Mouse (Mus musculus): ENCODE measurements around the gene Tsc1.

Tsc1 gene

DNA sequence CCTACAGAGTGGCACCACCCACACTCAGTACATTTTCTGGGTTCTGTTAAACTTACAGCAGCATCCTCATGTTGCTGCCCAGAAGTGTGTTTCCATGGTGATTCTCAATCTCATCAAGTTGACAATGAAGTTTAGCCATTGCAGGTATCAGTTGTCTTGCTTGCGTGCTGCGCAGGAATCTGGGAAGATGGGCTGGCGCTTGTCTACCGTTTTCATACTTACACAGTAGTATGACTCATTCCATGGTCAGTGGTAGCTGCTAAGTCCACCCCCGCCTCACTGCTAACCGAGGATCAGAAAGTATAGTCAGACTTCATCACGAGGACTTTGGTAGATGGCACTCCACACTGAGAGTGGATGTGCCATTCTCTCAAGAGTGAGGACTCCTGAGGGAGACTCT lies 12.3 kb downstream of the Tsc1 start:
- DNase-seq, result no peak

DNA sequence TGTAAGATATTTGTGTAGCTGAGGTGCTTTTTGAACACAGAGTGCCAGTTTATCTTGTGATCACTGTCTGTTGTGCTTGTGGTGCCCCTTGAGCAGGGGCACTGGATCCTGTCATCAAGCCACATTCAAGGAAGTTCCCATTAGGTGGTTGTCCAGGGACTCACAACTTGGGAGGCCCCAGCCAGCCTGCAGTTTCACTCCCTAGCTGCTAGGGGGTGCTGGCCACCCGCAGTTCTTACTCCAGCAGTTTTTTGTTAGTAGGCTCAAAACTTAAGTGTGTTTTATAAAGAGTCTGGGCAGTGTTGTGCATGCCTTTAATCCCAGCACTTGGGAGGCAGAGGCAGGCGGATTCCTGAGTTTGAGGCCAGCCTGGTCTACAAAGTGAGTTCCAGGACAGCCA lies 13.3 kb downstream of the Tsc1 start:
- peak; percentile 27 for DNase-seq

DNA sequence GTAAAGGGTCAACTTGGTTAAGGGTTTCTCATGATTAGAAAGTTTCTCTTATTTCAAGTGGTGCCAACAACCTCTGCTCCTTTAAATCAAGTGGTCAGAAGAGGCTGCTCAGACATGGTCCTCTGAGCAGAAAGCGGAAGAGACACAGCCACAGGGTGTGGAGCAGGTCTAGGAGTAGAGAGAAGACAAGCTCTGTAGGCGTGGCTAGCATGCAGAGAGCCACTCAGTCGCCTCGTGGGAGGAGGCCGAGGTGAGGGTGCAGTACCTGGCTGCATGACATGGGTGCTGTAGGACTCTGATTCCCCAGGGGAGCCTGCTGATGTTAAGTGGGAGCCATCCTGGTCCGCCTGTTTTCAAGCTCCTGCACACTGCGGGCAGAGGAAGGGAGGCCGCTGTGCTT lies 15.2 kb downstream of the Tsc1 start:
- no peak for DNase-seq

DNA sequence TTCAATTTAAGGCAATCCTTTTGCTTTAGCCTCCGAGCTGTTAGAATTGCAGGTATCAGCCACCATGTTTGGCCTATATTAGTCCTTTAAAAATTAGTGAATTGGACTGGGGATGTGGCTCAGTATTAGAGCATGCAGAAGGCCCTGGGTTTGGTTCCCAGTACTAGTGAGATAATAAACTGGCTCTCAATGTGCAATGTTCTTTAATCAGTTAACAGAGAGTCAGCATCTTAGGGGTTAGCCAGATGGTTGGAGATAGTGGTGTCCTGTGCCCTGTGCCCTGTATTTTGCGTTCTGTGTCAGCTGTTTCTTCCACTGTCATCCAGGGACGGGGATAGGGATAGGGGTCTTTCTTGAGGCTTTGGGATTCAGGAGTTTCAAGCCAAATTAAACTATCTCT lies 21.9 kb downstream of the Tsc1 start:
- no peak for DNase-seq

DNA sequence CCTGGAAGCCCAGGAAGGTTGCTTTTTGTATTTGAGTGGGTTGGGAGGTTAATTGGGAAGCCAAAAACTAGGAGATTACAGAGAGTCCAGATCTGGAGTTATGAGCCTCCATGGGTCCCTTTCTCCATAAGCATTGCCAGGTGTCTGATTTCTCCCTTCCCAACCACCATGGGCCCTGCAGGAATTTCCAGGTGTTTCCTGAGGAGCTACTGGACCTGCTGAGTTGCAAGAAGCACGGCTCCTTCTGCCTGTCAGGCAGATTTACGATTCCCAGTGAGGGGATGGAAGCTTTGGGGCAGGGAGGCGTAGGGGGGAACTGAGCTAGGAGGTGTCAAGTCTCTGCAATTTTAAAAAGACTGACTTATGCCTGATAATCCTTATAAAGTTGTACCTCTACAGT lies 24.8 kb downstream of the Tsc1 start:
- DNase-seq, result no peak

DNA sequence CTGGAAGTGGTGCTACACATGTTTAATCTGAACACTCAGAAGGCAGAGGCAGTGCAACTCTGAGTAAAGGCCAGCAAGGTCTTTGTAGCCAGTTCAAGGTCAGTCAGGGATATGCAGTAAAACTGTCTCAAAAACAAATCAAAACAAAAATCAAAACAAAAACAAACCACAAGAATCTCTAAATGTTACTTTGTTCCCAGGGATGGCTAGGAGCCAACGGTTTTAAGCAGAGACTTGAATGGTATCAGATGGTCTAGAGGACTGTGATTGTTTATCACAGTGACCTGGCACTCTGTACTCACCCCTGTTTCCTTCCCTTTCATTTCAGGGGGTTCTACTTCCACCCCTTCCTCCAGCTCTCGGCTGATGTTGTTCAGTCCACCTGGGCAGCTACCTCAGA lies 30.4 kb downstream of the Tsc1 start:
- DNase-seq, result no peak

DNA sequence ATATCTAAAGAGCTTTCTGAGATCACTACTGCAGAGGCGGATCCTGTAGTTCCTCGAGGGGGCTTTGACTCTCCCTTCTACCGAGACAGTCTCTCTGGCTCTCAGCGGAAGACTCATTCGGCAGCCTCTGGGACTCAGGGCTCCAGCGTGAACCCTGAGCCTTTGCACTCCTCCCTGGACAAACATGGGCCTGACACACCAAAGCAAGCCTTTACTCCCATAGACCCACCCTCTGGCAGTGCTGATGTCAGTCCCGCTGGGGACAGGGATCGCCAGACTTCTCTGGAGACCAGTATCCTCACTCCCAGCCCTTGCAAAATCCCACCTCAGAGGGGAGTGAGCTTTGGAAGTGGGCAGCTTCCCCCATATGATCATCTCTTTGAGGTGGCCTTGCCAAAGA lies 35.0 kb downstream of the Tsc1 start:
- DNase-seq, result no peak

DNA sequence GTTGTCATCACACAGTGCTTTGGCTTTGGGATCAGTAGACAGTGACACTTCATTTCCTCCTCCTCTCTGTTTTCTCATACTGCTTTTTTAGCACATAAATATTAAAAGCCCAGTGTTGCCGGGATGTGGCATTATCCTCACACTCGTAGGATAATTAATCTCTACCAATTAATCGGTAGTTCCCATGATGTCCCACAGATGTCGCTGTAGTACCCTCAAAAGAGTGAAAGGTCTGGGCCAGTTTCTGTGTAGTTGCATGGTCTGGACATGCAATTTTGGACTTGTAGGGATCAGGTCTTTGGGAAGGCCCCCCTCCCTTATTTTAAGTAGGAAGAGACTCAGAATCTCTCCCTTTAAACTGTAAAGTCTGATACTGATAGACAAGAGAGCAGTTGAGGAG lies 39.7 kb downstream of the Tsc1 start:
- DNase-seq, result peak; percentile 72

DNA sequence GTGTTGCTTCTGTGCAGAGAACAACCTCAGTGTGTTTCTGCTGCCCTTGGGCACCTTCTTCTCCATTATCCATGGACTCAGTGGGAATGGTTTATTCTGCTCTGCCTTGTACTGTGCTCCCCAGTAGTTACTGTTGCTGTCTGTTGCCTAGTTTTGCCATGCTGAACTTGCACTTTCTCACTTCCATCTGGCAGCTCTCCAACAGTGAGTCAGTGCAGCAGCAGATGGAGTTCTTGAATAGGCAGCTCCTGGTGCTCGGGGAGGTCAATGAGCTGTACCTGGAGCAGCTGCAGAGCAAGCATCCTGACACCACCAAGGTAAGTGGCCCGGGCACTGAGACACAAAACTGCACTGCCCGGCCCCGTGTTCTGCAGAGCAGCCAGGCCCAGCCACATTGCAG lies 40.7 kb downstream of the Tsc1 start:
- no peak for DNase-seq

DNA sequence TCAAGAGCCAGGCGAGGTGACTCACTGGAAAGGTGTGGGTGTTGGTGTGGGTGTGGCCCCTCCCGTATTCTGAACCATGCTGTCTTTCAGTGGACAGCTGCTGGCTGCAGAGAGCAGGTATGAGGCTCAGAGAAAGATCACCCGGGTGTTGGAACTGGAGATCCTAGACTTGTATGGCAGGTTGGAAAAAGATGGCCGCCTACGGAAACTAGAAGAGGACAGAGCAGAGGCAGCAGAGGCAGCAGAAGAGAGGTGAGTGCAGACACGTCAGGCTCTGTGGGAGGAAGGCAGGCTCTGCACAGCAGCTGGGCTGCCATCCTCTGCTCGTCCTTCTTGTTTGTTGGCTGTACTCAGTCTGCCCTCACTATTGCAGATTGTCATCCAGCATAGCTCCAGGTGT lies 44.9 kb downstream of the Tsc1 start:
- DNase-seq, result no peak

DNA sequence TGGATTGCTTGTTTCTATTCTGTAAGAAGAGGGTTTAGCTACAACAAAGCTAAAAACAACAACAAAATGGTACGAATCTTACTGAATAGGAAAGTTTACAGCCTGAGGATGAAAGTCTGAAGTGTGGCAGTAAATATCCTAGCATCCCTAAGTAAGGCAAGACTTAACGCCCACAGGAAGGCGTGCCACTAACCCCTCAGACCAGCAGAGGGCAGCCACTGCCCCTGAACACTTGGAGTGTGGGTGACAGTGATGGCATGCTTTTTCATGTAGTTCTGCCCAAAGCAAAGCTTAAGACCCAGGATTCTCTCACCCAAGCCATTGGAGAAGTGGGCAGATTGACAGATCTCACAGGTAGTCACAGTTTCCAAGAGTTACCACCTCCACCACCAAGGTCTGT lies 47.4 kb downstream of the Tsc1 start:
- peak; percentile 57 for DNase-seq

DNA sequence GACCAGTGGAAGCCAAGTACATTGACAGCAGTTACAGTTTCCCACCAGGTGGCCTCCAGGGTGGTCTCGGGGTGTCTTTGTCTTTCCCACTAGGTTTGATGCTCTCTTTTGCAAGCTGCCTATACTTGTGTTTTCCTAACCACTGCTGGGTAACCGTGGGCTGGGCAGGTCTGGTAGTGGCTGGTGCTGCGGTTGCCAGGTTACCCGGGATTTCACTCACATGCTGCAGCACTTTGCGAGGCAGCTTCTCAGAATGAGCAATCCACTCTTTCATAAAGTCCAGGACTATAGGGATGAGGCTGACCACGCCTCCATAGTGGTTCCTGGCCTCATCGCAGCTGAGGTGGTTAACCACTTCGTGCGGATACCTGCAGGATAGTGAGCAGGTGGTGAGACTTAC lies 51.7 kb downstream of the Tsc1 start:
- DNase-seq, result no peak

DNA sequence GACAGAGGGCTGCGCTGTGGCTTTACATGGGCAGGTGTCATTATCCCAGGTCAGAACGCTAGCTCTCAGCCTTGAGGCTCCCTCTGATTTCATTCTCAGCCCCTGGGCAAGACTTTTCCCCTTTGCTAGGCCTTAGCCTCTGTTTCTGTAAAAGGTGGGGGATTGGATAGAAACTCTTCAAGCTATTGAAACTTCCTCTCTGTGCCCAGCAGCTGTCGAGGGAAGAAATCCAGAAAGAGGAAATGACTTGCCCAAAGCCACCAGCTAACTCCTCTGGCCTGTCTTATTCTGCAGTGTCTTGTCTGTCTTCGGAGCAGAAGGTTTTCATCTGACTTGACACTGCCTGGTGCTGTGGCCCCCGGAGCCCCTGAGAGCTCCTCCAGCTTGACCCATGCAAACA lies 57.5 kb downstream of the Tsc1 start:
- DNase-seq, result no peak

DNA sequence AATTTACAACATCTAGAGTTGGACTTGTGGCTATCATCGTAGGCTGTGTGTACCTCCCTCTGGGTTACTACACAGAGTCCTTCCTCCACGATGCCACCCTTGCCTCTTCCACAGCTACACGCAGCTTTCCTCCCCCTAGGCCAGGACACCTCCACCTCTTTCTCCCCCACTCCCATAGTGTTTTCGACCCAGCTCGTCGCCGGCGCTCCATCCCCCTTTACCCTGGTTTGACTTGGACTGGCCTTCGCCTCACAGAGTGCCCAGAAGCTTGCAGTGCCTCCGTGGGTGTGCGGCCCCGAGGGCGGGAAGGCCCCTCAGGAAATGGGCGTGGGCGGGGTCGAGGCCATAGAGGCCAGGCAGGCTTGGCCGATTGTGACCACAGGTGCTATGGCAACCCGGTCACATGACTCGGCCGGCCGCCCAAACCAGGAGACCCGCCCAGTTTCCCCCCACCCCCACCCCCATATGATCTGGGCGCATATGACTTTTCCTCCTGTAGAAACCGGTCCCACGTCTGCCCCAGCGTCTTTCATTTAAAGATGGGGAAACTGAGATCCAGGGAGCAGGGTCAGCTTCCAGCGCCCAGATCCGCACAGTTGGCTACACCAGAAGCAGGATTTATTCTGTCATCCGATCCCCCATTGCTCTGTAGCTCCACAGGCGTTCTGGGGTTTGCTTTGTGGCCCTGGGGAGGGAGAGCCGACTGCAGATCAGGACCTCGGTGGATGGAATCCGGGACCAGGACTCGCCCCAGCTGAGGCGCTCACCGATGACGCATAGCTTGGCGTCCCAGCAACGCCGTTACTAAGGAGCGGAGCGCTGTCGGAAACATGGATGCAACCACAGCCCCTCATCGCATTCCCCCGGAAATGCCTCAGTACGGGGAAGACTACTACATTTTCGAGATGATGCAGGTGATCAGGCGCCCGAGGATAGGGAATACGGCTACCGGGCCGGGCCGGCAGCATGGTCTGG lies 58.6 kb downstream of the Tsc1 start, which contains the start of the genes Spaca9 and Ak8:
Gene Spaca9, minus strand, starts transcription at position 367 of the 975 bp plus-strand sequence.
Gene Ak8, plus strand, starts transcription at position 804 of the 975 bp plus-strand sequence.
- peak; percentile 88 for DNase-seq

DNA sequence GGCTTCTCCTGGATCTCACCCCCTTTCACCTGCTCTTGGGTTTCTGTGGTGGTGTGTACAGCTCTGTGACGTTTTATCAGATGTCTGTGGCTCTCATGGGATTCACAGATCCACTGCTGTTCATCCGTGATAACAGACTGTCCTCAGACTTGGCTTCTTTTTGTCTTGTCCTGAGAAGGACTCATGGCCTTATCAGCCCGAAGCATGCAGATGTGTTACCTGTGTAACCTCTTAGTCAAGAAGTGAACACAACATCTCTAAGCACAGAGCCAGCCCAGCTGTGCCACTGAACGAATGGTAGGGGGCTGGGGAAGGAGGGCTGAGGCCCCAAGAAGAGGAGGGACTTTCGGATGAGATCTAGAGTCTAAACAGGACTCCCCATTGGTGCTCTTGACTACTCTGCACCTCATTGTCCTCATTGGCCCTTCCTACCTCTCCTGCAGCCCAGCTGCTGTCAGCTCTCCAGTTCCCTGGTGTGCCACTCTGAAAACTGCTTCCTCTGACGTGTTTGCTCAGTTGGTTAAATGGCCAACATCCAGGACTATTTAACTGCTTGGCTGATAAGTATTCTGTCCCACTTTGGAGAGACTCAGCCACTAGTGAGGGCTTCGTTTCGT lies 60.7 kb downstream of the Tsc1 start:
- no peak for DNase-seq

DNA sequence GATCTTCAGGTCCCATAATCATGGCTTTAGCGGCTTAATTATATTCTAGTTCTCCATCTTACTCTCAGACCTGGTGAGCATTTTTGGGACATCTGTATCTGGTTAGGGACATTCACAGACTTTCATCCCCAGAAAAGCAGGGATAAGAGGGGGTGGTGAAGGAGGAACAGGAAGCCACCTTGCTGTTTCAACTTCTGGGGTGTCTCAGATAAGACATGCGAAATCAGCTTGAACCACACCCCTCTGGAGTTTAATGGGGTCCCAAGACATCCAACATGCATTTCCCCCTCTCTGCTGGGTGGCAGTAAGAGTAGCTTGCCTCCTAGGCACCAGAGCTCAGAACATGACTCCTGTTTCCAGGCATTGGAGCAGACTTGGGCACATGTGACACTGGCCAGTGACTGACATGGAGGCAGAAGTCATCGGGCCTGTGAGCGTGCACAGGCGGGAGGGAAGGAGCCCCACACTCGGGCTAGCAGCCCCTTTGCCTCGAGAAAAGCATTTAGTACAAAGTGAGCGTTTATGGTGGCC lies 65.1 kb downstream of the Tsc1 start:
- DNase-seq, result no peak

DNA sequence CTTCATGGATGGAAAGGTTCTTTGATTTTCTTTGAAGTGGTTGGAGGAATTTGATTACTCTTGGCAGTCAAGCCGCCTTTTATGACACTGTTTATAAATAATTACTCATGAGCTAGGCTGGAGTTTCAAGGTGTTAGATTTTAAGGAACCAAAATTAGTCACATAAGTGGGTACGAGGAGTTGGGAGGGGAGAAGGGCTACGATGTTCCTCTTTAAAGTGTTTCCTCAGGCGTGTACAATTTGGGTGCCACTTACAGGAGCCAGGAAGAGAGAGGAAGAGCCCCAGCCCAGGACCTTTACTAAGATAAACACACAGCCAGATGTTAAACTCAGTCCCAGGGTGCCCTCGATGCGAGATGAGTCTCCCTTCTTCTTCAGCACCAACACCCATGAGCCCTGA lies 65.8 kb downstream of the Tsc1 start:
- no peak for DNase-seq

DNA sequence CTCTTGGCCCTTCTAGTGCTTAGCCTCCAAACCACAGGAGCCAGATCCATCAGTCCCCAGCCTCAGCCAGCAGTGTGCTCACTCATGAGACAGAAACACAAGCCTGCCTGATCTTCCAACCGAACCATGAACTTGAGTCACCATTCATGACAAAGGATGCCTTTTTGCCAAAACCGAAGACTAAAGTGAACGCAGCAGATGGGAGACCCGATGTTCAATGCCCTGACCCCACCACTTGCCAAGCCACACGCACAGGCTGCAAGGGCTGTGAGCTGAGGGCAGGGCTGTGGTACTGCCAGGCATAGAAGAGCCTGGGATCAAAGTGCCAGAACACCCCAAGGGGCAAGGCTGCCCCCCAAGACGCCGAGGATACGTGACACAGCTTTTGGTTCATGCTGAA lies 72.0 kb downstream of the Tsc1 start:
- DNase-seq, result no peak

DNA sequence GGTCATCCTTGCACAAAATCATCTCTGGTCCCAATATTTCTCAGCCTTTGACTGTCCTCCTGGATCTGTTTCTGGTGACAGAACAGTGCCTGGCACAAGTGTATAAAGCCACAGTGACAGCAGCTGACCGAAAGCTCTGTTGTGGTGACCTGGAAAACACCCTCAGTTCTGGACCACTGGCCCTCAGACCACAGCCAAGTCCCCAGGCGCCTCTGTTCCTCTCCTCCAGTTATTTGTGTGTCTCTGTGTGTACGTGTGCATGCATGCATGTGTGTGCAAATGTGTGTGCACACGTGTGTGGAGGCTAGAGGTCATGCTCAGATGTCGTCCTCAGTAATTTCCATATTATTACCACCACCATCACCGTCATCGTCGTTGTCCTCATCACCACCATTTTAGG lies 81.4 kb downstream of the Tsc1 start:
- DNase-seq, result no peak

DNA sequence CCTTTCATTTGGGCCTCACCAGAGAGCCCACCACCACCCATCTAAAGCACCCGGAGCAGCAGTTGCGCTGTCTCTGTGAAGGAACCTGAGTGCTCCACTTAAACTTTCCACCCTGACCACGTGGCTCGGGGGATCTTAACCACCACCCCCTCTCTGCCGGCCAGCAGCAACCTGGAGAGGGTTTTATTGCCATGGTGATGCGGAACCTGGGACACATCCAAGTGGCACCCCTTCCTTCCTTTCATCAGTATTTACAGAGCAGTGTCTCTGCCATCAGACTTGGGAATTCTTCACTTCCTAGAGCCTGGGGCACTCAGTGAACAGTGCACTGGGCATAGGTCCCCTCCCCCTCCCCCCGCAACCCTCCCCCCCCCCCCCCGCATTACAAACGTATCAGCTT lies 82.9 kb downstream of the Tsc1 start:
- no peak for DNase-seq

DNA sequence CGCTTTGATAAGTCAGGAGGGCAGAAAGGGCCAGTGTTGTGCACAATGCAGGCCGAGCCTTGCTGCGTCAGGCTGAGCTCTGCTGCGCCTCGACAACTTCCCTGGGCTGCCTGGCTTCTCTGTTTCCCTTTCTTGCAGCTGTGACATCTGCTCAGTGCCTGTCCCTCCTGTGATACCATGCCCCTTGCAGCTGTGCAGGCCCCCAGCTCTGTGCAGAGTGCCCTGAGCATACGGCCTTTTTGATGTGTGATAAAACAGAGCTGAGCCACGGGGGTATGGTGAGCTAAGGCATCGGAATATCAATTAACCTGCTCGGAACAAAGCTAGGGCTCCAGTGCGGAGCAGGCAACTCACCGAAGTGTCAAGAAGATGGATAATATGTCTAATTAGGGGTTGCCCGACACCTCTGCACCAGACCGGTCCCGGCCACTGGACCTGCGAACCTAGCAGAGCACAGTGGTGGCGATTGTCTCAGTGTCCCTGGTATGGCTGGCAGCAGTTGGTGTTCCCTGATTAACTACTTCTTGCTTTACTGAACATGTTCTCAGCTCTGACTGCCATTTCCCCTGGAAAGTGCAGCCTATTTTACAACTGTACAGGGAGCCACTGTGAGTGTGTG lies 86.9 kb downstream of the Tsc1 start:
- no peak for DNase-seq

DNA sequence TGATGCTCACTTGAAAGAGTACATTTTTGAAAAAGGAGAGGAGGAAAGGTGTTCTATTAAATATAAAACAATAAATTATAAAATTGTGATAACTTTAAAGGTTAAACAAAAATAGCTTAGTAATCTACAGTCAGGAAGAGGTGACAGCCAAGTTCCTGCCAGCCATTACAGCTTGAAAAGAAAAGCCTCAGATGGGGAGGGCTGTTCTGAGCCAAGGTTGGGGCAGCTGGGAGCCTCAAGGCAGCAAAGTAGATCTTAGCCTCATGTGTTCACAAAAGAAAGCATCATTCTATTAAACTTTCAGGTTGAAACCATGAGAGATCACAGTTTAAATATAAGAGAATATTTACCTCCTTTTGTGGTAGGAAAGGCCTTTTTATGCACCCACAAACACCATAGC lies 89.6 kb downstream of the Tsc1 start:
- DNase-seq, result no peak

DNA sequence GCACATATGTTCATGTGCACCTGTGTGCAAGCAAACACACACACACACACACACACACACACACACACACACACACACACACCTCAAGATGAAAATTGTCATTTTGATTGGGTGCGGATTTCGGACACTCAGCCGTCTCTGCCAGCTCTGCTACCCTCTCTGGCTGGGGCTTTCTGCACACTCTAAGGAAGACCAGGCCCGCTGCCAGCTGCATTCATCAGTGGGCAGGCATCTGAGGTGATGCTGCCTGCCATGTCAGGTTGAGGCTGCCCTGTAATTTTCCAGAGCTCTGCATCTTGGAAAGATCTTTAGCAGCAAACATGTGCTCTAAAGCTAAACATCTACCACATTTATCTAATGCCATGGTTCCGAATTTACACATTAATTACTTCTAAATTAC lies 96.1 kb downstream of the Tsc1 start:
- no peak for DNase-seq

DNA sequence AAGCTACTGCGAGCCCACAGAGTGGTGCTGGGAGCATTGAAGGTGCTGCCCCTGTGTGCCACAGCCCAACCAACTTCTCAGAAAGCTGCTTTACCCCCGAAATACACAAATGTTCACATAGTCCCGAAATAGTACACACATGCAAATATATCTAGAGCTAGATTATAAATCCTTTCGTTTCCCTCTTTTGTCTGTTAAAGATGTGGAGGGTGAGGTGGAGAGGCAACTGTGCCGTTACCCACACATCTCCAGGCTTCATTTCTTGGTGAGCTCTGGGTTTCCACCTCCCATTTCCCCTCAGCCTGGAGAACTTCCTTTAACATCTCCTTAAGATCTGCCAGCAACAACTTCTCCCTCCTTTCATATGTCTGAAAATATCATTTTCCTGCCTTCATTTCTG lies 99.1 kb downstream of the Tsc1 start:
- no peak for DNase-seq
